Mouse (Mus musculus) heart, postnatal 0 days (tissue): Measurements from ENCODE around the gene Nucb1.

ENCODE experiments used
- CTCF ChIP-seq: IDR thresholded peaks from 2 replicates; pipeline ENCODE4 v1.5.1; 2016; ENCODE audit warnings: antibody characterized with exemption, control low read depth, low read depth
- EP300 ChIP-seq: IDR thresholded peaks from 2 replicates; pipeline ENCODE4 v1.6.1; 2016; ENCODE audit warnings: antibody characterized with exemption, low read depth

DNA sequence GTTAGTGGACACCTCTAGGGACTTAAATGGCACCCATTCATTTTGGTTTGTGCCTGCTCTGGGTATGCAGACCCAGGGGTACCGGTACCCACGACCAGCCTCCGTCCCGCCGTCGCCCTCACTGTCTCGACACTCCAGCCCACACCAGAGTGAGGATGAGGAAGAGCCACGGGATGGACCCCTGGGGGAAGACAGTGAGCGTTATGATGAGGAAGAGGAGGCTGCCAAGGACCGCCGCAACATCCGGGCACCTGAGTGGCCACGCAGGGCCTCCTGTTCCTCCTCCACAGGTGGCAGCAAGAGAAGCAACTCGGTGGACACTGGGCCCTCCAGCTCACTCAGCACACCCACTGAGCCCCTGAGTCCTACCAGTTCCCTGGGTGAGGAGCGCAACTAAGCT, 55.2 kb downstream of the Nucb1 start:
- TF ChIP-seq CTCF (no peak), EP300 (no peak)
